Mouse (Mus musculus) limb, embryonic 12.5 days (tissue): ENCODE results near the gene Pex19. TPM values are rescaled to one million over a fixed set of nuclear protein-coding genes. Genes with fewer than 3 reads are reported as not detected.

ENCODE experiments used
- ATAC-seq: fragments of 200-750 bp; cut with Nextera tagmentation; 2 replicates; pipeline ENCODE4 v1.8.0; 2017; ENCODE audit warnings: low read depth, moderate TSS enrichment; ENCODE audit not compliant: insufficient number of reproducible peaks, insufficient read depth, low FRiP score, low TSS enrichment
- H3K27ac ChIP-seq: fragments of 300-500 bp; sonication (generic); 2 replicates; pipeline ENCODE4 v1.5.1; 2016; ENCODE audit warnings: mild to moderate bottlenecking, moderate library complexity
- H3K27me3 ChIP-seq: fragments of 300-500 bp; sonication (generic); 2 replicates; pipeline ENCODE4 v1.6.1; 2016; ENCODE audit warnings: mild to moderate bottlenecking, moderate library complexity
- H3K36me3 ChIP-seq: fragments of 300-500 bp; sonication (generic); 2 replicates; pipeline ENCODE4 v1.6.1; 2016; ENCODE audit warnings: mild to moderate bottlenecking, moderate library complexity
- H3K4me1 ChIP-seq: fragments of 300-500 bp; sonication (generic); replicated peaks from 2 replicates; pipeline ENCODE4 v1.6.1; 2016
- H3K4me2 ChIP-seq: fragments of 300-500 bp; sonication (generic); 2 replicates; pipeline ENCODE4 v1.6.1; 2016; ENCODE audit warnings: mild to moderate bottlenecking, moderate library complexity
- H3K4me3 ChIP-seq: fragments of 300-500 bp; sonication (generic); replicated peaks from 2 replicates; pipeline ENCODE4 v1.5.1; 2016; ENCODE audit warnings: mild to moderate bottlenecking
- H3K9ac ChIP-seq: fragments of 300-500 bp; sonication (generic); replicated peaks from 2 replicates; pipeline ENCODE4 v1.6.1; 2016; ENCODE audit warnings: mild to moderate bottlenecking, moderate library complexity
- H3K9me3 ChIP-seq: fragments of 300-500 bp; sonication (generic); 2 replicates; pipeline ENCODE4 v1.6.1; 2016; ENCODE audit warnings: mild to moderate bottlenecking, moderate library complexity
- WGBS: fragments of 180-500 bp; shearing (Covaris S2); methylation state at CpG from one replicate; pipeline ENCODE4 v1.1.7; 2016; 5-methylcytosine and 5-hydroxymethylcytosine counted together
- polyA plus RNA-seq: library from polyadenylated mRNA; unstranded; fragments of >200 nt; fragmentation: Nextera tagmentation; extraction: Ambion mirVana; gene quantifications from 2 replicates; pipeline ENCODE4 v1.2.1, GENCODE M21; 2016

Gene Pex19
- polyA plus RNA-seq, 1 experiment from 2014 or later = 173 TPM

DNA sequence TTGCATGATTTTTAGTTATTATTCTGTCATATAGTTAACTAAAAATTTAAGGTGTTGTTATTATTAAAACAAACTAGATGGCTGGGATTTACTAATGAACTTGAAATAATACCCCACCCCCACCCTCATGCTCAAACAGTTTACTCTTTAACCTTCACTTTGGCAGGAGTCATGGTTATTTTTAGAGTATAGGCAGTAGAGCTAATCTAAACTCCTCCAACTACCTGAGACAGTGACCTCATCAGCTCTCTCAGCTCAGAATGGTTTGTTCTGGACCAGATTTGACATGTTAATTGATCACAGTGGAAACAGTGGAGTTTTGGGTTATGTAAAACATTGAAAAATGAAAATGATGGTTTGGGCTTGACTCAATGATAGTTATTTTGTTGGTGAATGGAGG is 34.0 kb downstream of the Pex19 start:
- Histone ChIP-seq H3K4me3 (no peak overlapping the region), H3K4me1 (0 out of 2 replicates have a peak, but pooled peaks cover 2% of the 10 kb centered on the region), H3K9me3 (no peaks in the 10 kb centered on the region), H3K36me3 (peaks cover 41% of the 10 kb centered on the region), H3K9ac (no peak overlapping the region), H3K27me3 (no peaks in the 10 kb centered on the region), H3K4me2 (no peak overlapping the region), H3K27ac (no peak overlapping the region)
- ATAC-seq = no peak

DNA sequence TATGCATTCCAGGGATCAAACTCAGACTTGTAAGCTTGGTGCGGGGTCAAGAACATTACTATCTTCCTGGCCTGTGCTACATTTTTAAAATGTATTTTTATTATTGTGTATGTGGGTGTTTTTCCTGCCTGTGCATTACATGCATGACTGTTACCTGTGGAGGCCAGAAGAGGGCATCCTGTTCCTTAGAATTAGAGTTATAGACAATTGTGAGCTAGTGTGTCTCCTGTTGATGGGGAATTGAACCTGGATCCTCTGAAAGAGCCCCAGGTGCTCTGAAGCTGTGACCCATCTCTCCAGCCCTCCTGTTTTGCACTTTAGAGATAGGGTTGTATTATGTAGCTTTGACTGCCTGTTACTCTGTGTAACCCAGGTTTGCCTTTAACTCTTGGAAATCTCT is 35.5 kb downstream of the Pex19 start:
- no peak for ATAC-seq
- H3K4me1 ChIP-seq = 0 out of 2 replicates have a peak, but pooled peaks cover 2% of the 10 kb centered on the region
- no peaks in the 10 kb centered on the region for H3K9me3 ChIP-seq
- H3K9ac ChIP-seq = no peak overlapping the region
- H3K27me3 ChIP-seq = no peaks in the 10 kb centered on the region
- H3K27ac ChIP-seq = no peak overlapping the region
- H3K4me2 ChIP-seq = no peak overlapping the region
- WGBS = 96% methylated on average over 1 of the region's 1 CpGs
- H3K4me3 ChIP-seq = no peak overlapping the region
- H3K36me3 ChIP-seq = peaks cover 41% of the 10 kb centered on the region

DNA sequence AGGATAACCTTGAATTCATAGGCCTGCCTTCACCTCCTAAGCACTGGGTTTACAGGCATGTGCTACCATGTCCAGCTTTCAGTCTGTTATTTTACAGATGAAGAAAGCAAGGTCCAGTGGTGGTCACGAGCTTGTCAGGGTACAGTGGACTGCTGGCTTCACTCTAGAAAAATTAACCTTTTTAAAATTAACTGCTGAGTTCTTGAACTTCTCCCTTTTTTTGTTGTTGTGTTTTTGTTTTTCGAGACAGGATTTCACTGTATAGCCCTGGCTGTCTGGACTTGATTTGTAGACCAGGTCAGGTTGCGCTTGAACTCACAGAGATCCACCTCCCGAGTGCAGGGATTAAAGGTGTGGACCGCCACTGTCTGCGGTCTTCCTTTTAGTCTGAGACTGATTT is 36.4 kb downstream of the Pex19 start:
- Histone ChIP-seq H3K27me3 (no peaks in the 10 kb centered on the region), H3K36me3 (peaks cover 48% of the 10 kb centered on the region), H3K9me3 (no peaks in the 10 kb centered on the region), H3K4me3 (no peak overlapping the region), H3K4me1 (0 out of 2 replicates have a peak, but pooled peaks cover 2% of the 10 kb centered on the region), H3K27ac (no peak overlapping the region), H3K4me2 (no peak overlapping the region), H3K9ac (no peak overlapping the region)
- no peak for ATAC-seq
- WGBS = 79% methylated on average over 6 of the region's 6 CpGs

DNA sequence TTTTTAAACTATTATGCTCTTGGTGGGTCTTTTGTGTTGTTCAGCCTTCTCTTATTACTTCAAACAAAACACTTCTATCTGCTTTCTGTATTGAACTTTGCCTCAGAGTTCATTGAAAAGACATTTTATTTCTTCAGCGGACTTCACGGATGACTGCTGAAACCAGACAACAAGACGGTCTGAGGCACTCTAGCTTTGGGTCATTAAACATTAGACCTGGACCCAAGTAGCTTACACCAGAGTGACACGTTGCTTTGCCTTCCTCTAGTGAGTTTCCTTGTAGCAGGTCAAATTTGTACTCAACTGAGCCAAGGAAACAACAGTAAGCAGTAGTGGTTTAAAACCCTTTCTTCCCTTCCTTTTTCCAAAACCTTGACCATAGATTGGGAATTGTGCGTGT is 41.4 kb downstream of the Pex19 start:
- no peak for ATAC-seq
- no peaks in the 10 kb centered on the region for H3K9me3 ChIP-seq
- WGBS = 93% methylated on average over 5 of the region's 5 CpGs
- H3K4me2 ChIP-seq = no peak overlapping the region
- H3K9ac ChIP-seq = no peak overlapping the region
- H3K4me3 ChIP-seq = no peak overlapping the region
- peaks cover 88% of the 10 kb centered on the region for H3K36me3 ChIP-seq
- no peak overlapping the region for H3K27ac ChIP-seq
- H3K27me3 ChIP-seq = no peaks in the 10 kb centered on the region
- no peaks in the 10 kb centered on the region for H3K4me1 ChIP-seq

DNA sequence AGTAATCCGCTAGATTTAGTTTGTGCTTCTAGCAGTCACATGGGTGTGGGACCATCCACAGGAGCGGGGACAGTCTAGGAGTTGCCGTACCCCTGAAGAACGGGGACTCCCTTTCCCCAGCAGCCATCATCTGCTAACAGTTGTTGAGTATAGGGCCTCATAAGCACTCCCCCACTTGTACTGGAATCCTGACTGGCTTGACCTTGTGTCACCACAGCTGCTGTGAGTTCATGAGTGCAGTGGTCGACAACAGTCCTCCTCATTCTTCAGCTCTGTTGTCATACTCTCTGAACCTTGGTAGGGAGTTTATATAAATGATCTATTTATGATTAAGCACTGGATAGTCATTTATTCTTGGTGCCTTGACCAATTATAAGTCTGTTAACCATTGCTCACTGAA is 43.3 kb downstream of the Pex19 start:
- Histone ChIP-seq H3K9ac (no peak overlapping the region), H3K4me1 (no peaks in the 10 kb centered on the region), H3K4me3 (no peak overlapping the region), H3K4me2 (no peak overlapping the region), H3K27me3 (no peaks in the 10 kb centered on the region), H3K9me3 (no peaks in the 10 kb centered on the region), H3K27ac (no peak overlapping the region), H3K36me3 (peaks cover 96% of the 10 kb centered on the region)
- 95% methylated on average over 5 of the region's 5 CpGs for WGBS
- no peak for ATAC-seq

DNA sequence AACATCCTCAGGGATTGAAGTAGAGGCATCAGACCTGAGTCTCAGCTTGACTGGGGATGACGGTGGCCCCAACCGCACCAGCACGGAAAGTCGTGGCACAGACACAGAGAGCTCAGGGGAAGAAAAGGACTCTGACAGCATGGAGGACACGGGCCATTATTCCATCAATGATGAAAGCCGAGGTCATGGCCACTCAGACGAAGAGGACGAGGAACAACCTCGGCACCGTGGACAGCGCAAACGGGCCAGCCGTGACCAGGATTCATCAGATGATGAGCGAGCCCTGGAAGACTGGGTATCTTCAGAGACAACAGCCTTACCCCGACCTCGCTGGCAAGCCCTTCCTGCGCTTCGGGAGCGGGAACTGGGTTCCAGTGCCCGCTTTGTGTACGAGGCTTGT is 45.8 kb downstream of the Pex19 start:
- no peaks in the 10 kb centered on the region for H3K27me3 ChIP-seq
- 97% methylated on average over 21 of the region's 21 CpGs for WGBS
- no peak for ATAC-seq
- H3K9ac ChIP-seq = no peak overlapping the region
- H3K4me3 ChIP-seq = no peak overlapping the region
- no peaks in the 10 kb centered on the region for H3K9me3 ChIP-seq
- H3K36me3 ChIP-seq = peaks cover 94% of the 10 kb centered on the region
- H3K4me2 ChIP-seq = no peak overlapping the region
- H3K27ac ChIP-seq = no peak overlapping the region
- no peaks in the 10 kb centered on the region for H3K4me1 ChIP-seq

DNA sequence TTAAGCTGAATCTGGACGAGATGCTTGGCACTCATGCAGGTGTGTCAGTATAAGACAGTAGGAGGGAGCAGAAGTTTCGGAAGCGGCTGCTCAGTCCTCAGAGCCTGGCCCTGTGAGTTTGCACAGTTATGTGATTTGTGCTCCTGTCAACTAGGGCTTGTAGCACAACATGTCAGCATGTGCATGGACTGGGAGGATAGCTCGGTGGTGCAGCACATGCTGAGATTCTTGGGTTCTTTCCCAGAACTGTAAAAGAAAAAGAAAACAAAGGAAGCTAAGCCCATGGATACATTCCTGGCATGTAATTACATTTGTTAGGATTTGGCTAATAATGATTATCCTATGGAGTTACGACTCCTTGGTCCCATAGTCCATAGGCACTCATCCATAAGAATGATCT is 46.6 kb downstream of the Pex19 start:
- WGBS = 91% methylated on average over 5 of the region's 5 CpGs
- Histone ChIP-seq H3K4me2 (no peak overlapping the region), H3K27ac (no peak overlapping the region), H3K4me1 (no peaks in the 10 kb centered on the region), H3K9me3 (no peaks in the 10 kb centered on the region), H3K36me3 (peaks cover 94% of the 10 kb centered on the region), H3K27me3 (no peaks in the 10 kb centered on the region), H3K4me3 (no peak overlapping the region), H3K9ac (no peak overlapping the region)
- ATAC-seq = no peak

DNA sequence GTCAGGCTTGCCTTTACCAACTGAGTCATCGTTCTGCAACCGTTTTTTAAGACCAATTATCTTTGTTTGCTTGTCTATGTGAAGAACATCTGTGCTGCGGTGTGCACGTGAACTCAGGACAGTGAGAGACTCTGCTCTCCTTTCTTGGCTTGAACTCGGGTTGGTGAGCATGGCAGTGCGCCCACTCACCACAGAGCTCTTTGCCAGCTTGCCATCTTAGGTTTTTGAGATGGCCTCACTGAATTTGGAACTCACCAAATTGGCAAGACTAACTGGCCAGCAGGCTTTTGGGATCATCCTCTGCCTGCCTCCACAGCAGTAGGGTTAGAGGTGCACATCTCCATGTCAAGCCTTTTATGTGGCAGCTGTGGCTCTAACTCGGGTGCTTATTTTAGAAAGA is 51.2 kb downstream of the Pex19 start:
- H3K27me3 ChIP-seq = no peaks in the 10 kb centered on the region
- H3K36me3 ChIP-seq = peaks cover 92% of the 10 kb centered on the region
- no peak overlapping the region for H3K4me3 ChIP-seq
- no peak overlapping the region for H3K4me2 ChIP-seq
- no peak for ATAC-seq
- no peaks in the 10 kb centered on the region for H3K9me3 ChIP-seq
- 91% methylated on average over 7 of the region's 7 CpGs for WGBS
- H3K27ac ChIP-seq = no peak overlapping the region
- H3K9ac ChIP-seq = no peak overlapping the region
- no peaks in the 10 kb centered on the region for H3K4me1 ChIP-seq

DNA sequence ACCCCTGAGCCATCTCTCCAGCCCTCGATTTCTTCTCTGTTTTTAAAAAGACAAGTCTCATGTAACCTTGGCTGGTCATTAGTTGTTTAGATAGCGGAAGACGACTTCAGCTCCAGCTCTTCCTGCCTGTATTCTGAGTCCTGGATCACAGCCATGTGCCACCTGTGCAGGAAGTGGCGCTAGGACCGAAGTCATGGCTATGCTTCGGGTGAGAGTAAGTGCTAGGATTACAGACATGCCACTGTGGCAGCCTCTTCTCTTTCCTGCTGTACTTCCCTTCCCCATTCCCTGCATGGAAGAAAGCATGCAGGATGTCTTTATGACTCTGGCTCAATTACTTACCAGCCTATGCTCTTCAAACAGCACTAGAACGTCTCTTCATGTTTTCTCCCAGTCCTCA is 52.5 kb downstream of the Pex19 start:
- no peak overlapping the region for H3K27ac ChIP-seq
- no peaks in the 10 kb centered on the region for H3K9me3 ChIP-seq
- WGBS = 80% methylated on average over 7 of the region's 7 CpGs
- H3K4me2 ChIP-seq = no peak overlapping the region
- H3K9ac ChIP-seq = no peak overlapping the region
- no peaks in the 10 kb centered on the region for H3K27me3 ChIP-seq
- H3K4me3 ChIP-seq = no peak overlapping the region
- no peak for ATAC-seq
- no peaks in the 10 kb centered on the region for H3K4me1 ChIP-seq
- peaks cover 85% of the 10 kb centered on the region for H3K36me3 ChIP-seq

DNA sequence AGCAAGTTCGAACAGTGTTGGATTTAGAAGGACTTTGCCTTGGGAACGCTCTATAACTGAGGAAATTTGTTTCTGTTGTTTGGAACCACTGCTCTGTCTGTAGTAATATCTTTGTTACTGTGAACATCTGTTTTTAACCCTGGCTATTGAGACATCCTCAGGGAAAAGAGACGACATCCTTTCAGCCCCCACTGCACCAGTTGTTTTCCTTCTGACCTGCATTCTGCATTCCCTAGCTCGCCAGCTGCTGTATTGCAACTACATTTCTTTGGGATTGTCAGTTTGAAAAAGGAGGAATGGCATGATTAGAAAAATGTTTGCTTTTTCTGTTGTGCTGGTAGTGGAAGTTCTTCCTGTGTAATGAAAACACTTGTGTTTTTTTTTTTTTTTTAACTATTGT is 54.3 kb downstream of the Pex19 start:
- ATAC-seq = no peak
- 71% methylated on average over 4 of the region's 4 CpGs for WGBS
- Histone ChIP-seq H3K4me2 (no peak overlapping the region), H3K9ac (no peak overlapping the region), H3K9me3 (no peaks in the 10 kb centered on the region), H3K4me1 (no peaks in the 10 kb centered on the region), H3K36me3 (peaks cover 79% of the 10 kb centered on the region), H3K27me3 (no peaks in the 10 kb centered on the region), H3K4me3 (no peak overlapping the region), H3K27ac (no peak overlapping the region)

DNA sequence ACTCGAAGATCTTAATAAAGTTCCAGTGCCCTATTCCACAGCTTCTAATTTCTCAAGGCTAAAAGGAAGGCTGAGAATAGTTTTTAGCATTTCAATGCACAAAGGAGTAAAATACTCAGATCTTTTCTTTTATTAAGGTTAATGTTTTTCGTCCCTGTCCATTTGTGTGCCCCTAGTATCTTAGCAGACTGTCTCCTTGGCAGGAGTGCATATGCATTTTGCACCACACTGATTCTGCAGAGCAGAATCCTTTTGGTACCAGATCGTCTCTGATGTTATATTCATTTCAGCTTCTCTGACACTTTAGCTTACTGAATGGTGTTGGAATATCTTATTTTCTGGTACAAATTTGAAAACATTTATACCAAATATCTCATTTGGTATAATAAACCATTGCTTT is 55.2 kb downstream of the Pex19 start:
- 90% methylated on average over 3 of the region's 3 CpGs for WGBS
- ATAC-seq = no peak
- H3K4me2 ChIP-seq = no peak overlapping the region

DNA sequence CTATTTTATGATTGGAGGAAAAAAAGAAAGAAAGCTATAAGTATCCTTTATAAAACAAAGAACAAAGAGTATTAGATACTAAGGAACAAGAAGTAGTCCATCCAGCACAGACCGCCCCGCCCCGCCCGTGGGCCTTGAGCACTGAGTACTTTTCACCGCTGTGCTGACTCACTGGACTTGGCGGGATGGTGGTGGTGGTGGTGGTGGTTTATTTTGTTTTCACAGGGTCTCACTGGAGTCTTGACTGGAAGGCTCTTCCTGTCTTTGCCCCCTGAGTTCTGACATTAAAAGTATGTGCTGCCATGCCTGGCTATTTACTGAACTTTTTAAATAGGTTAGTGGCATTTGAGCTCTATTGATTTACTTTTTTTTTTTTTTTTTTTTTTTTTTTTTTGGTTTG is 56.5 kb downstream of the Pex19 start:
- Histone ChIP-seq H3K9me3 (no peaks in the 10 kb centered on the region), H3K4me2 (no peak overlapping the region), H3K27me3 (no peaks in the 10 kb centered on the region), H3K27ac (no peak overlapping the region), H3K4me1 (no peaks in the 10 kb centered on the region), H3K36me3 (peaks cover 83% of the 10 kb centered on the region), H3K4me3 (no peak overlapping the region), H3K9ac (no peak overlapping the region)
- no peak for ATAC-seq
- 95% methylated on average over 6 of the region's 6 CpGs for WGBS

More for the DNA sequence above, 55.2 kb downstream of the Pex19 start:
- H3K4me1 ChIP-seq = no peaks in the 10 kb centered on the region
- H3K27me3 ChIP-seq = no peaks in the 10 kb centered on the region
- no peak overlapping the region for H3K4me3 ChIP-seq
- H3K27ac ChIP-seq = no peak overlapping the region
- no peaks in the 10 kb centered on the region for H3K9me3 ChIP-seq
- H3K9ac ChIP-seq = no peak overlapping the region
- H3K36me3 ChIP-seq = peaks cover 81% of the 10 kb centered on the region
